Mouse (Mus musculus) lung, adult 2 months (tissue): ENCODE measurements around the gene Nkain2.

ENCODE experiments used
- CTCF ChIP-seq: fragments of 200-500 bp; IDR thresholded peaks from 2 replicates; pipeline ENCODE4 v1.5.1; 2011; ENCODE audit warnings: mild to moderate bottlenecking, low read length, control low read depth; ENCODE audit not compliant: insufficient read depth
- POLR2A ChIP-seq: fragments of 200-500 bp; IDR thresholded peaks from 2 replicates; pipeline ENCODE4 v1.6.1; 2011; ENCODE audit warnings: low read depth, mild to moderate bottlenecking, control low read depth, low read length, borderline replicate concordance; ENCODE audit errors: extremely low read depth

GRCm38 (mm10) chr10:32536057-32536456 is 354.2 kb downstream of the Nkain2 start:
- TF ChIP-seq CTCF, result no peak
- TF ChIP-seq POLR2A, result no peak
